Mouse (Mus musculus): ENCODE results near the gene Tubgcp4. TPM values are rescaled to one million over a fixed set of nuclear protein-coding genes. Genes with fewer than 3 reads are reported as not detected.

The Tubgcp4 gene
- polyA plus RNA-seq, 1 experiment: 3.2 TPM

- Histone ChIP-seq H3K9me3 (no peaks in the 10 kb centered on the region), H3K4me3 (replicated peaks) (no peak overlapping the region), H3K4me1 (peaks cover 3% of the 10 kb centered on the region; the same call in 1 of the 2 replicates), H3K36me3 (replicated peaks; ENCODE audit: low read length) (peaks cover 83% of the 10 kb centered on the region), H3K27me3 (replicated peaks) (no peaks in the 10 kb centered on the region)
- no peak for TF ChIP-seq GATA1 (IDR thresholded peaks at IDR 0.05; ENCODE audit: borderline replicate concordance, low read length)
- no peak for TF ChIP-seq FLI1 (IDR thresholded peaks at IDR 0.05; ENCODE audit: low read length)
Measured at GRCm38 (mm10) chr2:121235460-121236072, 65.1 kb downstream of the Tubgcp4 start.

DNA sequence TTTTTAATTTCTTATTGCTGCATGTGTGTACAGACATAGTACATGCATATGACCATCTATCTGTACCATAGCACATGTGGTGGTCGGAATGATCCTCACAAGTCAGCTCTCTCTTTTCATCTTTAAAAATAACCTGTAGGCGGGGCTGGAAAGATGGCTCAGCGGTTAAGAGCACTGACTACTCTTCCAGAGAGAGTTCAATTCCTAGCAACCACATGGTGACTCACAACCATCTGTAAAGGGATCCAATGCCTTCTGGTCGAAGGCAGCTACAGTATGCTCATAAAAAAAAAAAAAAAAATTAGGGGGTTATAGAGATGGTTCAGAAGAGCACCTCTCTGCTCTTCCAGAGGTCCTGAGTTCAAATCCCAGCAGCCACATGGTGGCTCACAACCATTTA, 69.0 kb downstream of the Tubgcp4 start:
- peaks cover 3% of the 10 kb centered on the region; the same call in 1 of the 2 replicates for H3K4me1 ChIP-seq
- H3K9me3 ChIP-seq: no peaks in the 10 kb centered on the region
- no peaks in the 10 kb centered on the region for H3K27me3 ChIP-seq (replicated peaks)
- peaks cover 79% of the 10 kb centered on the region for H3K36me3 ChIP-seq (replicated peaks; ENCODE audit: low read length)
- H3K4me3 ChIP-seq (replicated peaks): no peak overlapping the region
- TF ChIP-seq GATA1 (IDR thresholded peaks at IDR 0.05; ENCODE audit: borderline replicate concordance, low read length) (no peak), FLI1 (IDR thresholded peaks at IDR 0.05; ENCODE audit: low read length) (no peak)

GRCm38 (mm10) chr2:121244099-121244498, 73.6 kb downstream of the Tubgcp4 start:
- Histone ChIP-seq H3K4me1 (no peaks in the 10 kb centered on the region), H3K9me3 (no peaks in the 10 kb centered on the region), H3K27me3 (replicated peaks) (no peaks in the 10 kb centered on the region), H3K36me3 (replicated peaks; ENCODE audit: low read length) (peaks cover 85% of the 10 kb centered on the region), H3K4me3 (replicated peaks) (no peak overlapping the region)
- TF ChIP-seq GATA1 (IDR thresholded peaks at IDR 0.05; ENCODE audit: borderline replicate concordance, low read length): no peak
- no peak for TF ChIP-seq FLI1 (IDR thresholded peaks at IDR 0.05; ENCODE audit: low read length)

Other genes with a start within 250 kb of the Tubgcp4 start
- 3.7 TPM in 1 of 2 replicates, not detected in the other for gene Ubr1, start 199.9 kb upstream of the Tubgcp4 start, polyA plus RNA-seq (2012; ENCODE audit: insufficient read depth, low replicate concordance)
- 0.64 and 1.4 TPM in 2 replicates for gene Tmem62, start 193.6 kb upstream of the Tubgcp4 start, polyA plus RNA-seq (2012; ENCODE audit: insufficient read depth, low replicate concordance)
- 3.2 and 12.3 TPM in 2 replicates for gene Ccndbp1, start 162.3 kb upstream of the Tubgcp4 start, polyA plus RNA-seq (2012; ENCODE audit: insufficient read depth, low replicate concordance)
- 2.6 TPM in 1 of 2 replicates, not detected in the other for gene Epb42, start 133.6 kb upstream of the Tubgcp4 start, polyA plus RNA-seq (2012; ENCODE audit: insufficient read depth, low replicate concordance)
- gene Tgm5, start 84.8 kb upstream of the Tubgcp4 start, polyA plus RNA-seq (2012; ENCODE audit: insufficient read depth, low replicate concordance): 0.03 TPM in 1 of 2 replicates, not detected in the other
- gene Tgm7, start 60.9 kb upstream of the Tubgcp4 start, polyA plus RNA-seq (2012; ENCODE audit: insufficient read depth, low replicate concordance): not detected in 2 replicates
- gene Adal, start 30.2 kb upstream of the Tubgcp4 start, polyA plus RNA-seq (2012; ENCODE audit: insufficient read depth, low replicate concordance): 1.7 and 1.9 TPM in 2 replicates
- 2.6 and 3.3 TPM in 2 replicates for gene Lcmt2, start 30.0 kb upstream of the Tubgcp4 start, polyA plus RNA-seq (2012; ENCODE audit: insufficient read depth, low replicate concordance)
- gene Zscan29, start 471 bp downstream of the Tubgcp4 start, polyA plus RNA-seq (2012; ENCODE audit: insufficient read depth, low replicate concordance): 3.4 and 5.5 TPM in 2 replicates
- 8.6 TPM in 1 of 2 replicates, not detected in the other for gene Trp53bp1, start 100.8 kb downstream of the Tubgcp4 start, polyA plus RNA-seq (2012; ENCODE audit: insufficient read depth, low replicate concordance)
- 1.6 and 11.4 TPM in 2 replicates for gene Map1a, start 118.9 kb downstream of the Tubgcp4 start, polyA plus RNA-seq (2012; ENCODE audit: insufficient read depth, low replicate concordance)
- 1.9 TPM in 1 of 2 replicates, not detected in the other for gene Ppip5k1, start 184.7 kb downstream of the Tubgcp4 start, polyA plus RNA-seq (2012; ENCODE audit: insufficient read depth, low replicate concordance)
- gene Ckmt1, start 187.1 kb downstream of the Tubgcp4 start, polyA plus RNA-seq (2012; ENCODE audit: insufficient read depth, low replicate concordance): not detected in 2 replicates
- gene Strc, start 216.5 kb downstream of the Tubgcp4 start, polyA plus RNA-seq (2012; ENCODE audit: insufficient read depth, low replicate concordance): not detected in 2 replicates
- 332 and 1,563 TPM in 2 replicates for gene Pdia3, start 243.1 kb downstream of the Tubgcp4 start, polyA plus RNA-seq (2012; ENCODE audit: insufficient read depth, low replicate concordance)
- 0.10 TPM in 1 of 2 replicates, not detected in the other for gene Catsper2, start 243.1 kb downstream of the Tubgcp4 start, polyA plus RNA-seq (2012; ENCODE audit: insufficient read depth, low replicate concordance)

Measured in megakaryocyte, embryonic 14.5 days (primary cell).